Mouse (Mus musculus) bone marrow, adult 2 months (tissue): ENCODE data around the gene Crb1. TPM values are rescaled to one million over a fixed set of nuclear protein-coding genes. Genes with fewer than 3 reads are reported as not detected.

Source experiments
- H3K27ac ChIP-seq: fragments of 200-500 bp; 2 replicates; pipeline ENCODE4 v1.5.1; 2012; ENCODE audit warnings: low read depth, mild to moderate bottlenecking, control low read depth, inconsistent platforms, low read length; ENCODE audit not compliant: control insufficient read depth, poor library complexity, insufficient read depth
- H3K4me1 ChIP-seq: fragments of 200-500 bp; 2 replicates; pipeline ENCODE4 v1.6.1; 2011; ENCODE audit warnings: low read length; ENCODE audit not compliant: control insufficient read depth, insufficient read depth
- H3K4me3 ChIP-seq: fragments of 200-500 bp; replicated peaks from 2 replicates; pipeline ENCODE3; 2011; ENCODE audit warnings: mild to moderate bottlenecking, low read depth, low read length, control low read depth; ENCODE audit not compliant: control insufficient read depth
- CTCF ChIP-seq: fragments of 200-500 bp; IDR thresholded peaks from 2 replicates; pipeline ENCODE4 v1.5.1; 2011; ENCODE audit warnings: low read length, control low read depth; ENCODE audit not compliant: control insufficient read depth, insufficient read depth
- POLR2A ChIP-seq: fragments of 200-500 bp; IDR thresholded peaks from 2 replicates; pipeline ENCODE4 v1.6.1; 2011; ENCODE audit warnings: low read depth, mild to moderate bottlenecking, control low read depth, low read length, borderline replicate concordance; ENCODE audit not compliant: control insufficient read depth
- WGBS: fragments of 180-500 bp; shearing (Covaris S2); methylation state at CpG from one replicate; pipeline ENCODE4 v1.1.7; 2018; 5-methylcytosine and 5-hydroxymethylcytosine counted together
- polyA plus RNA-seq: library from polyadenylated mRNA; stranded (reverse); fragments of >200 nt; gene quantifications from 2 replicates; pipeline ENCODE4 v1.2.4, GENCODE M21; 2011; ENCODE audit warnings: low replicate concordance; ENCODE audit not compliant: missing spikeins, insufficient read depth, insufficient read length

Crb1 gene
- polyA plus RNA-seq, 1 experiment = not detected

- WGBS = 86% methylated on average over 6 of the region's 6 CpGs
- H3K4me1 ChIP-seq = no peaks in the 10 kb centered on the region
- no peak overlapping the region for H3K27ac ChIP-seq
- no peak for TF ChIP-seq CTCF
- no peak for TF ChIP-seq POLR2A
- no peak overlapping the region for H3K4me3 ChIP-seq
These were observed 152.5 kb downstream of the Crb1 start for GRCm38 (mm10) chr1:139224309-139224949.

DNA sequence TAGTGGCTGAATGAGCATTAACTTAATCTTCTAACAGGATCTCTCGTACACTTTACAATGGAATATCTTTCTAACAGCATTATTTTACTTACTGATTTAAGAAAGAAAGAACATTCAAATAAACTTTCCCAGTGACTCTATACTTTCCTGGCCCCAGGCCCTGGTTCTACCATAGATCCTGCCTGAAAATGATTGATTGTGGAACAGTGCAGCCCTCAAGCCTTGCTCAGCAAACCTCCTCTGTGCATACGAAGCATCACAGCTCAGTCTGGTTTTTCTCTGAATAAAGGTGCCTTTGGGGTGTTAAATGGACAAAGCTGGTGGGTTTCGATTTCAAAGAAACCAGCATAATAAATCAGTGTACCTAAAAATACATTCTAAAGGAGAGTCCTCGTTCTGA is 153.1 kb downstream of the Crb1 start:
- TF ChIP-seq CTCF (no peak), POLR2A (no peak)
- Histone ChIP-seq H3K4me1 (no peaks in the 10 kb centered on the region), H3K4me3 (no peak overlapping the region), H3K27ac (no peak overlapping the region)
- 66% methylated on average over 4 of the region's 4 CpGs for WGBS

- TF ChIP-seq CTCF (no peak), POLR2A (no peak)
- Histone ChIP-seq H3K4me3 (no peak overlapping the region), H3K4me1 (no peaks in the 10 kb centered on the region), H3K27ac (no peak overlapping the region)
- WGBS = 68% methylated on average over 8 of the region's 8 CpGs
These were observed 161.6 kb downstream of the Crb1 start for GRCm38 (mm10) chr1:139215311-139215710.

- no peaks in the 10 kb centered on the region for H3K4me1 ChIP-seq
- no peak overlapping the region for H3K4me3 ChIP-seq
- WGBS = 75% methylated on average over 4 of the region's 4 CpGs
- TF ChIP-seq POLR2A (no peak), CTCF (no peak)
- H3K27ac ChIP-seq = no peak overlapping the region
These were observed 166.4 kb downstream of the Crb1 start for GRCm38 (mm10) chr1:139210505-139210904.

- no peak overlapping the region for H3K4me3 ChIP-seq
- TF ChIP-seq POLR2A (no peak), CTCF (no peak)
- 77% methylated on average over 7 of the region's 7 CpGs for WGBS
- no peak overlapping the region for H3K27ac ChIP-seq
- H3K4me1 ChIP-seq = no peaks in the 10 kb centered on the region
These were observed 167.1 kb downstream of the Crb1 start for GRCm38 (mm10) chr1:139209796-139210195.

DNA sequence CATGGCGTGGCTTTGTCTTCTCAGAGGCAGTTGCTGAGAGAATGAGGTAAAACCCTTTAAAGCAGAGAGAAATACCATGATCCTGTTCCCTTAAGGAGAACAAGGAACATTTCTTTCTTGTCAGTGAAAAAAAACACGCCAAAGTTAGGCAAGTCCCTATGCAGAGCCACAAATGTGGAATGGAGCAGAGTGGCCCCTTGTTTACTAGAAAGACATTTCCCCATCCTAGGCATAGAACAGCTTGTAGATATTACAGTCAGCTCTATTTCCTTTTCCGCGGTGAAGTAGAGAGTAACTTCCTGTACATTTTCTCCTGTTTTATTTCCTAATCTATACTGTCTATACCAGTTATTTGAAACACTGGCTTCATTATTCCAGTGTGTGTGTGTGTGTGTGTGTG is 170.6 kb downstream of the Crb1 start:
- H3K4me3 ChIP-seq = no peak overlapping the region
- TF ChIP-seq CTCF (no peak), POLR2A (no peak)
- no peak overlapping the region for H3K27ac ChIP-seq
- WGBS = 26% methylated on average over 4 of the region's 4 CpGs
- H3K4me1 ChIP-seq = no peaks in the 10 kb centered on the region

- Histone ChIP-seq H3K27ac (no peak overlapping the region), H3K4me1 (no peaks in the 10 kb centered on the region), H3K4me3 (no peak overlapping the region)
- no peak for TF ChIP-seq POLR2A
- no peak for TF ChIP-seq CTCF
- 72% methylated on average over 5 of the region's 5 CpGs for WGBS
These were observed 173.9 kb downstream of the Crb1 start for GRCm38 (mm10) chr1:139203026-139203425.

GRCm38 (mm10) chr1:139194428-139195028 is 182.4 kb downstream of the Crb1 start:
- 60% methylated on average over 5 of the region's 5 CpGs for WGBS
- TF ChIP-seq POLR2A (no peak), CTCF (no peak)

More at GRCm38 (mm10) chr1:139194428-139195028, 182.4 kb downstream of the Crb1 start:
- Histone ChIP-seq H3K4me1 (no peaks in the 10 kb centered on the region), H3K27ac (no peak overlapping the region), H3K4me3 (no peak overlapping the region)
